7 mouse cellular contexts compared by ENCODE assay signal in the genomic region with DNA sequence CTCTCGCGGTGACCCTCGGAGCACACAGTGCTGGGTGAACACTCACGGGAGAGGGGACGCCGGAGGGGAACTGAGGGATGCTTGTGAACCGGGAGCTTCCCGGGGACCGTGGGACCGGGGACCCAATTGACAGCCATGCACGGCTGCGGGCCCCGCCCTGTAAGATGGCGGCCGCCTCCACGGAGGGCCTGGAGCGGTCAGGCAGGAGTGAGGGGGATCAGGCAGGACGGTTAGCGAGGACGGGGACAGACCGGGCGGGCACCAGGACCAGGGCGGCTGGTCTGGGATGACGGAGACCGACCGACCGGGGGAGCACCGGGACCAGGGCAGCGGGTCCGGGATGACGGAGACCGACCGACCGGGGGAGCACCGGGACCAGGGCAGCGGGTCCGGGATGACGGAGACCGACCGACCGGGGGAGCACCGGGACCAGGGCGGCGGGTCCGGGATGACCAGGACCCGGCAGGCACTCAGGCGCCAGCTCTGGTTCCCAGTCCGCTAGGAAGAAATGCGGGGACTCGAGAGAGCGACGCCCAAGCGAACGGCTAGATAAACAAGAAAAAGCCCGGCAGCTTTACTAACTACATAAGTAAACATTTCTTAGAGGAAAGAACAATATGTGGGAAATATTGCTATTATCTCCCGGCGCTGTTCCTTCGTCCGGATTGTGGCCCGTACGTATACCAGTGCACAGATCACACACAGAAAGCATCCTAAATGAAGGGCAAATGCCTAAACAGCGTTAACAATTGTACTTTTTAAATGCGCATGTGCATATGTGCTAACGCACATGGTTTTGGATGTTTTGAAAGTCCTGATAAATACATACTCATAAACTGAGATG. TPM values are rescaled to one million over a fixed set of nuclear protein-coding genes. Genes with fewer than 3 reads are reported as not detected.
DNase-seq lines count a peak whose midpoint lies in the region; ATAC-seq and TF ChIP-seq lines count a peak whose summit lies in the region.

No protein-coding gene starts in this region.

- DNase-seq in adrenal gland, postnatal 14 days = peak; percentile 85
- DNase-seq in embryo, embryonic 9.5 days (ENCODE audit: extremely low spot score) = peak; percentile 58
- peak; percentile 99 for DNase-seq in heart, adult 11 months

- H3K9ac ChIP-seq in intestine, postnatal 0 days (ENCODE audit: low read depth, low read length) = peak overlapping the region; percentile 85
- H3K9ac ChIP-seq in limb, embryonic 12.5 days (replicated peaks) = peak overlapping the region; percentile 67
- peak overlapping the region; percentile 68 for H3K9ac ChIP-seq in midbrain, embryonic 12.5 days (replicated peaks)

- H3K9me3 ChIP-seq in intestine, postnatal 0 days (ENCODE audit: control insufficient read depth) = no peaks in the 10 kb centered on the region
- H3K9me3 ChIP-seq in limb, embryonic 12.5 days = no peaks in the 10 kb centered on the region
- no peaks in the 10 kb centered on the region for H3K9me3 ChIP-seq in midbrain, embryonic 12.5 days

- peak; percentile 14; the same call in 1 of the 2 replicates for TF ChIP-seq POLR2A in small intestine, adult 2 months (IDR thresholded peaks at IDR 0.05; ENCODE audit: low read depth, low read length)

- H3K27me3 ChIP-seq in intestine, postnatal 0 days (replicated peaks; ENCODE audit: control insufficient read depth, insufficient read depth, low read length) = no peaks in the 10 kb centered on the region
- peaks cover 13% of the 10 kb centered on the region for H3K27me3 ChIP-seq in limb, embryonic 12.5 days
- H3K27me3 ChIP-seq in midbrain, embryonic 12.5 days = peaks cover 4% of the 10 kb centered on the region; the same call in 1 of the 2 replicates
- H3K27me3 ChIP-seq in small intestine, adult 2 months (ENCODE audit: control insufficient read depth, insufficient read depth, low read length) = no peaks in the 10 kb centered on the region; the same call in 1 of the 2 replicates

- H3K36me3 ChIP-seq in intestine, postnatal 0 days (ENCODE audit: control insufficient read depth, insufficient read depth) = no peaks in the 10 kb centered on the region
- no peaks in the 10 kb centered on the region for H3K36me3 ChIP-seq in limb, embryonic 12.5 days
- H3K36me3 ChIP-seq in midbrain, embryonic 12.5 days = no peaks in the 10 kb centered on the region
- H3K36me3 ChIP-seq in small intestine, adult 2 months (ENCODE audit: control insufficient read depth, insufficient read depth, low read length) = no peaks in the 10 kb centered on the region

- TF ChIP-seq CTCF in intestine, postnatal 0 days (IDR thresholded peaks at IDR 0.05; ENCODE audit: low read depth) = no peak
- TF ChIP-seq CTCF in small intestine, adult 2 months (IDR thresholded peaks at IDR 0.05; ENCODE audit: extremely low read depth, insufficient read length, insufficient replicate concordance, low read depth, low read length) = no peak

- under 1% methylated on average over 64 of the region's 64 CpGs for WGBS in intestine, postnatal 0 days
- WGBS in limb, embryonic 12.5 days = under 1% methylated on average over 64 of the region's 64 CpGs
- under 1% methylated on average over 64 of the region's 64 CpGs for WGBS in midbrain, embryonic 12.5 days
- under 1% methylated on average over 64 of the region's 64 CpGs for WGBS in small intestine, adult 2 months

- peak; percentile 79 for ATAC-seq in intestine, postnatal 0 days
- ATAC-seq in limb, embryonic 12.5 days (ENCODE audit: insufficient number of reproducible peaks, insufficient read depth, low FRiP score, low TSS enrichment, low read depth) = peak; percentile 85
- peak; percentile 91 for ATAC-seq in midbrain, embryonic 12.5 days (ENCODE audit: low FRiP score, low read depth)

- H3K4me2 ChIP-seq in intestine, postnatal 0 days (replicated peaks; ENCODE audit: low read depth) = peak overlapping the region; percentile 72
- H3K4me2 ChIP-seq in limb, embryonic 12.5 days = peak overlapping the region; percentile 55
- H3K4me2 ChIP-seq in midbrain, embryonic 12.5 days (replicated peaks) = peak overlapping the region; percentile 58

- H3K4me1 ChIP-seq in intestine, postnatal 0 days (replicated peaks; ENCODE audit: control insufficient read depth, insufficient read depth, low read length) = no peaks in the 10 kb centered on the region
- H3K4me1 ChIP-seq in limb, embryonic 12.5 days (replicated peaks) = 0 out of 2 replicates have a peak, but pooled peaks cover 3% of the 10 kb centered on the region
- H3K4me1 ChIP-seq in midbrain, embryonic 12.5 days = no peaks in the 10 kb centered on the region
- no peaks in the 10 kb centered on the region for H3K4me1 ChIP-seq in small intestine, adult 2 months (ENCODE audit: control insufficient read depth, insufficient read depth, insufficient read length, low read length)

- H3K27ac ChIP-seq in intestine, postnatal 0 days (ENCODE audit: low read depth, low read length) = peak overlapping the region; percentile 90
- H3K27ac ChIP-seq in limb, embryonic 12.5 days = peak overlapping the region; percentile 85
- peak overlapping the region; percentile 96 for H3K27ac ChIP-seq in midbrain, embryonic 12.5 days (replicated peaks)
- H3K27ac ChIP-seq in small intestine, adult 2 months (ENCODE audit: insufficient read depth, low read depth, low read length) = peak overlapping the region; percentile 98

- H3K4me3 ChIP-seq in intestine, postnatal 0 days (ENCODE audit: low read depth, low read length) = peak overlapping the region; percentile 86
- peak overlapping the region; percentile 67 for H3K4me3 ChIP-seq in limb, embryonic 12.5 days (replicated peaks)
- H3K4me3 ChIP-seq in midbrain, embryonic 12.5 days = peak overlapping the region; percentile 66
- peak overlapping the region; percentile 83 for H3K4me3 ChIP-seq in small intestine, adult 2 months (ENCODE audit: low read depth, low read length)

RNA-seq across cellular contexts. Expression of a gene that starts 30.3 kb away (rescaled TPM):
- 1.7 and 6.8 TPM in 2 replicates for total RNA-seq in adrenal gland, postnatal 14 days (2021)
- 8.0 and 9.8 TPM in 2 replicates for polyA plus RNA-seq in intestine, postnatal 0 days (2015; fragmentation: Nextera tagmentation; extraction: Ambion mirVana)
- polyA plus RNA-seq in limb, embryonic 12.5 days (2016; fragmentation: Nextera tagmentation; extraction: Ambion mirVana) = 0.08 TPM in 1 of 2 replicates, not detected in the other
- not detected in 2 replicates for polyA plus RNA-seq in midbrain, embryonic 12.5 days (2016; fragmentation: Nextera tagmentation; extraction: Ambion mirVana)
- polyA plus RNA-seq in small intestine, adult 2 months (2012; rRNA removed) = 9.7 and 25.8 TPM in 2 replicates

RNA-seq across cellular contexts. Expression of a gene that starts 45.5 kb away (rescaled TPM):
- total RNA-seq in adrenal gland, postnatal 14 days (2021) = 1.2 and 2.1 TPM in 2 replicates
- 0.56 and 0.69 TPM in 2 replicates for polyA plus RNA-seq in intestine, postnatal 0 days (2015; fragmentation: Nextera tagmentation; extraction: Ambion mirVana)
- polyA plus RNA-seq in limb, embryonic 12.5 days (2016; fragmentation: Nextera tagmentation; extraction: Ambion mirVana) = 0.63 and 0.69 TPM in 2 replicates
- polyA plus RNA-seq in midbrain, embryonic 12.5 days (2016; fragmentation: Nextera tagmentation; extraction: Ambion mirVana) = 4.8 and 6.6 TPM in 2 replicates
- 0.14 and 0.17 TPM in 2 replicates for polyA plus RNA-seq in small intestine, adult 2 months (2012; rRNA removed)

Comparison
In these comparisons a context has a peak if more than half of its experiments do, and no peak if none do; other contexts are left out.
1. Peak in every context shown above with its lines: DNase-seq, ATAC-seq, H3K4me3 ChIP-seq and H3K27ac ChIP-seq.